Mouse (Mus musculus): ENCODE measurements around the gene Chga.
A peak's percentile ranks its signal among the peaks of the same experiment; 100 is the strongest.

Chga gene

DNA sequence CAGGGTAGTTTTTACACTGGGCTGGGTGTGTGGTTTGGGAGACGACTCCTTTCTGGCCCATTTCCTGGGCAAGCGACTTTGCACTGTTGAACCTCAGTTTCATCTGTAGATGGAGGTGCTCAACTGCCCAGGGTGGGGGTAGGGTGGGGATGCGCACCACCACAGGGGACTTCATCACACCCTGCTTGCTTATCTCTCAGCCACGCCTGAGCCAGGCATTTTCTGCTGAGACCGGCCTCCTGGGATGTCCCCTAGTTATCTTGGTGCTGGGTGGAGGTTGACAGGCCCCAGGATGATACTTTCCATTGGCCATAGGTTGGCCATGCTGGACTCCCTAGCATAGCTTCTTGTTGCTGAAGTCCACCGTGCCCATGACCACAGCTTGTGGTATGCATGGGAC is 10.3 kb downstream of the Chga start:
- no peak for DNase-seq (ENCODE audit: low spot score)

DNA sequence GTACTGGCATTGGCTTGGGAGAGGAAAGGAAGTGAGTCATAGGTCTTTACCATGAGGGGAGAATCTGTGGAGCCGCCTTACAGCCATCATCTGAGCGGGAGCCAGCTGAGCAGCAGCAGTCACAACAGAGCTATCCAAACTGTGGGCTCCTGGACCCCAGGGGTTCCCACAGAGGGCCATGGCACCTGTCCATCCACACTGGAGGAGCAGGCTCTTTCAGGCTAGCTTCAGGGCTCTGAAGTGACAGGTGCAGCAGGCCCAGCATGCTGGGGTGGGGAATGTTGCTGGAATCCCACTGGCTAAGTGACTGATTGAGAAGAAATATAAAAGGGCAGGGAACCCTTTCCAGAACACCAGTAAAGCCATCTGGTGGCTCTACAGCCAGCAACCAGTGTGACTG is 12.2 kb downstream of the Chga start:
- no peak for DNase-seq (ENCODE audit: low spot score)

DNA sequence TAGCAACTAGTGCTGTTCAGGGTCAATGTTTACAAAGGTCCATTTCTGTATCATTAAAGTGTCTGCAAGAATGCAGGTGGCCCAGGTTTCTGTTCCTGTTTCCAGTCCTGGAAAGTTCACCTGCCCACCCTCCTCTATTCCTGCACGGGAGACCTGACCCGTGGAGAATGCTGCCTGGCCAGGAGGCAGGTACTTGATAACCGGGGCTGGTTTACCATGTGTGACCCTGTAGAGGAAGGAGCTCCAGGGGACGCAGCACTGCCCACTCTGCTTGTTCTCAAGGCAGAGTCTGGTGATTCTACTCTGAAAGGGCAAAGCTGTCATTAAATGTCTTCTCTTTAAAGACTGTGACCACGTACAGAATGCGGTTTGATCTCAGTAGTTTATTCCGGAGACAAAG is 13.4 kb downstream of the Chga start:
- no peak for DNase-seq (ENCODE audit: low spot score)

- DNase-seq (ENCODE audit: low spot score), result no peak
Measured at GRCm38 (mm10) chr12:102570111-102570510, 15.3 kb downstream of the Chga start.

DNA sequence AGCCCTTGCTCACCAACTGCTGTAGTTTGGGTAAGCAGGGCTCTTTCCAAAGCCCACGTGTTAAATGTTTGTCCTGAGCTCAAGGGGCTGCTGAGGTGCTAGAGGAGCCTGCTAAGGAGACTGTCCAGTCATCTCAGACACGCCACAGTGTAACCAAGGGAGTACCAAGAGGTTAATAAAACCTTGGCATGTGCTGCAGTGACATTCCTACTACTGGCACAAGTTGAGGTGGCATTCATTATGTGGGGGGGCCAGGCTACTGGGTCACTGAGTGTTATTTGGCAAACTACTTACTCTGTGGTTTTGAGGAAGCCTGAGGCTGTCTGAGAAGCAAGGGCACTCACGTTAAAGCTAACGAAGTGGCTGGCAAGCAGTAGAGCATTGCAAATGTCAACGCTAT is 16.0 kb downstream of the Chga start:
- no peak for DNase-seq (ENCODE audit: low spot score)

- no peak for DNase-seq (ENCODE audit: low spot score)
Measured at GRCm38 (mm10) chr12:102571666-102572065, 16.9 kb downstream of the Chga start.

DNA sequence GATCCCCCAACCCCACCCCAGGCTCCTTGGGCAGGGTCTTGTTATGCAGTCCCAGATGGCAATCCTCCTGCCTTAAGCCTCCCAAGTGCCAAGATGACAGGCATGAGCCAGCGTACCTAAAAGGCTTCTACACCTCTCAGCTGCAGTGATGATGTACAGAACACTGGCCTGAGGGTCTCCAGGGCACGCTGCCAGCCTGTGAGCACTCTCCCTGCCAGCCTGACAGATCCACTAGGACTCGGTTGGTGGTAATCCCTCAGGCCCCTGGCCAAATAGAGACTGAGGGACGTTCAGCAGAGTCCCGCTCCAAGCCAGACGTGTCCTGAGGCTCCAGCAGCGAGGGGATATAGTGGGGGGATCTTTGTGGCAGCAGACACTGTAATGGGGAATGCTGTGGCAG is 18.3 kb downstream of the Chga start:
- DNase-seq (ENCODE audit: low spot score), result no peak

GRCm38 (mm10) chr12:102575541-102576329 is 21.0 kb downstream of the Chga start:
- no peak for DNase-seq (ENCODE audit: low spot score)

- DNase-seq (ENCODE audit: low spot score), result no peak
Measured at GRCm38 (mm10) chr12:102576659-102577398, 22.1 kb downstream of the Chga start.

DNA sequence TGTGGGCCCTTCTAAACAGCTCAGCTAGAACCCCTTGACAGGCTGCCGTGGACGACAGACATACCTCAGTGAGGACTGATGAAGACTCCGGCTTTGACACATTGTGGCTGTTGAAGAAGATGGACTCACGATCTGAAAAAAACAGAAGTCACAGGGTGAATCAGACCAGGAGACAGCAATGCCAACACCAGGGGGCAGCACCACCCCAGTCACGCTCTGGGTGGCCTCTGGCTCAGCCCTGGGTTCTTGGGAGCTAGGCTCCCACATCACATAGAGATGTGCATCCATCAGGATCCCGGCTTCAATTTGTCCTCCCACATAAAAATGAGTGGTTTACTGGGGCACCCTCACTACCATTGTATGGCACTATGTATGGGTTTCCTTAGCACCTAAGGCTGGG is 24.3 kb downstream of the Chga start:
- DNase-seq (ENCODE audit: low spot score), result peak; percentile 80

GRCm38 (mm10) chr12:102581579-102582196 is 26.9 kb downstream of the Chga start:
- no peak for DNase-seq (ENCODE audit: low spot score)

DNA sequence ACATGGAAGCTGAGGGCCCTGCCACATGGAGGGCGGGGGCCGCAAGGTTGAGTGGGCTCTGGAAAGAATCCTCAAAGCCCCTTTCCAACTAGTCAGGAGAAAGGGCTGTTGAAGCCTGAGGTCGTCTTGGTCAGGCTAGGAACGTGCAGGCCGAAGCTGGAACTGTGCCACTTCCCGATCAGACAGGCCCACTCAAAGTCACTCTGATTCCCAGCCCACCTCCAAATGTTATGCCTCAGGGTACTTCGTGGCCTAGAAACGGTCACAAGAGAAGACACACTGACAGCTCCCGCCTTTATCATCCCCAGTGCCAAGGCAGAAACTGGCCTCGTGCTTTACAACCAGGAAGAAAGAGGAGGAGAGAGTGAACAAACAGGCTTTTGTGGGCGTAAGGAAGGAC is 27.7 kb downstream of the Chga start:
- no peak for DNase-seq (ENCODE audit: low spot score)

DNA sequence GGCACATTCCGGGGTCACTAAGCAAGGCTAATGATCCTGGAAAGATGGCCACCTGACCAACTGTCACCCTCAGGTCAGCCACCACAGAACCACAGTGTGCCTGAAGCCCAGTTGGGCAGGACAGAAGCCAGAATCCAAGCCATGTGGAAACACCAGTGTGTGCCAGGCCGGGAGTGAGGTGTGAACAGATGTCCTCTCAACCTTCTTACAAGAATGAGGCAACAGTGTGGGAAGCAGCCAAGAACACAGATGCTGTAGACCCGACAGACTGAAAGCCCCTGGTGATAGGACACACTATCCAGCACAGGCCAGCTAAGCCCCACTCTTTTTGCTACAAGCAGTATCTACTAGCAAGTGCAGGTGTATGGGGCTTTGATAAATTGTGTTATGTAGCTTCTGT is 30.6 kb downstream of the Chga start:
- DNase-seq (ENCODE audit: low spot score), result no peak

- DNase-seq (ENCODE audit: low spot score), result no peak
Measured at GRCm38 (mm10) chr12:102586286-102586881, 31.6 kb downstream of the Chga start.

- no peak for DNase-seq (ENCODE audit: low spot score)
Measured at GRCm38 (mm10) chr12:102587106-102587505, 32.3 kb downstream of the Chga start.

GRCm38 (mm10) chr12:102590711-102591360 is 36.1 kb downstream of the Chga start:
- DNase-seq (ENCODE audit: low spot score), result no peak

DNA sequence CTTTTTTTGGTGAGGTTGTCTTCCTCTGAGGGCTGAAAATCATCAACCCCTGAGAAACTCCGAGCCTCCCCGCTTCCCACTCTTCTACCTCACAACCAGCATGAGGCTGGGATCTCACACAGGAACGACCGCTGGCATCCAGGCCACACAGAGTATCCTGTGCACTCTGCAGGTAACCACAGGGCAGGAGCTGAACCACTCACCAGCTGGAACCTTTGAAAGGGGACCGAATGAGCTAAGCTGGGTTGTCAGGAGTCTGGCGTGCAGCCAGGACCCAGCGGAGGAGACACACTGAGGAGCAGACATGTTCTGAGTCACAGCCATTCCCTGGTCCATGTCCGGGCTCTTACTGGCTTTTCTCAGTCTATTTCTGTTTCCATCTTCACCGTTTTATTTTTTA is 38.9 kb downstream of the Chga start:
- DNase-seq (ENCODE audit: low spot score), result peak; percentile 26

DNA sequence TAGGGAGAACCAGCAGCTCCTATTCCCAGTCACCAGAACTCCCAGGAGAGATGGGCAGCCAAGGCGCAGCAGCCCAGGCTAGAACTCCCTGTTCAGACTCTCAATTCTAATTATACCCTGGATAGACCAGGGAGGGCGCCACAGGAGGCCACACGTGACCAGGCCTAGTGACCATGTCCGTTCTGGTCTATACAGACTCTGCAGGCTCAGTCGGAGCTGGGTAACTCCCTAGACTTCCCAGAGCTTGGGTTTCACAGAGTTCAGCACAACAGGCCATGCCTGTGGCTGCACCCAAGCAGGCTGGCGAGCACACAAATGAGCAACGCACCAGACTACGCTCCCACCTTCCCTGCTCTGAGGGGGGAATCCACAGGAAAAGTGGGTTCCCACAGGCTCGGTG is 39.9 kb downstream of the Chga start:
- no peak for DNase-seq (ENCODE audit: low spot score)

GRCm38 (mm10) chr12:102596410-102596809 is 41.6 kb downstream of the Chga start:
- DNase-seq (ENCODE audit: low spot score), result no peak

DNA sequence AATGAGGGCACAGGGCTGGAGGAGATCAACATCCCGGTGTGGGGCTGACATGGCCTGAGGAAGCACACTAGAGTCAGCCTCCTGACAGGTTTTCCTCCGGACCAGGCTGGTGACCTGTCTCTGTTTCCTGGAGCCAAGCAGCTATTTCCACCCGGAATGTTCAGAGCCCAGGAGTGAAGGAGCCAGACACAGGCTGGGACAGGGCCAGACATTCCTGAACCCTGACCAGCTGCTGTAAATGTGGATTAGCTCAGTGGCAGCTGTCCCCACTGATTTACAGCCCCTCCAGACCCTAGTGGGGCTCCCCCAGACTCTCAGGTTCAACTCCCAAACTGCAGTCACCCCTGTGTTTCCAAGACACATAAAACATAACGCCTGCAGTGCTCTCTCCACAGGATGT is 42.7 kb downstream of the Chga start:
- DNase-seq (ENCODE audit: low spot score), result peak; percentile 57

DNA sequence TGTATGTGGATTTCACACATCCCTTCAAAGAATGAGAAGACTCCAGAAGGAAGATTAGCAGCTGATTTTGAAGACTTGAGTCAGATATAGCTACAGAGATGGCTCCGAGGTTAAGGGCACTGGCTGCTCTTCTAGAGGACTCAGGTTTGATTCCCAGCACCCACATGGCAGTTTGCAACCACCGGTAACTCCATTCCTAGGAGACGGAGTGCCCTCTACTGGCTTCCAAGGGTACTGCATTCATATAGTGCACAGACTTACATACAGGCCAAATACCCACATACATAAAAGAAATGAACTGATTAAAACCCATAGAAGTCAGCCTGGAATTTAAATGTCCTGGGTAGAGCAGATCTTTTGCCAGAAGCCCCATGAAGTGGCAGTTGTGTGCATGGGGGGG is 43.8 kb downstream of the Chga start:
- no peak for DNase-seq (ENCODE audit: low spot score)

- no peak for DNase-seq (ENCODE audit: low spot score)
Measured at GRCm38 (mm10) chr12:102599801-102600200, 45.0 kb downstream of the Chga start.

All from urinary bladder, postnatal 14 days (tissue).